Mouse (Mus musculus) adrenal gland, postnatal 10 days (tissue): ENCODE measurements around the gene Atp13a3. TPM values are rescaled to one million over a fixed set of nuclear protein-coding genes. Genes with fewer than 3 reads are reported as not detected.
"Not testable (repeated sequence)": the region's sequence is repeated elsewhere in the genome, so short reads cannot be mapped to it uniquely, and the experiment has no call there.

Experiments
- DNase-seq: peaks from one replicate; pipeline ENCODE4 v3.0.0; 2021; ENCODE audit warnings: mixed read lengths
- total RNA-seq, 2 experiments: library from RNA; stranded (reverse); gene quantifications; 2 replicates each; pipeline ENCODE4 v1.2.3; 2021

Gene Atp13a3
- total RNA-seq, 2 experiments from 2014 or later = 85.2 to 92.0 TPM

DNA sequence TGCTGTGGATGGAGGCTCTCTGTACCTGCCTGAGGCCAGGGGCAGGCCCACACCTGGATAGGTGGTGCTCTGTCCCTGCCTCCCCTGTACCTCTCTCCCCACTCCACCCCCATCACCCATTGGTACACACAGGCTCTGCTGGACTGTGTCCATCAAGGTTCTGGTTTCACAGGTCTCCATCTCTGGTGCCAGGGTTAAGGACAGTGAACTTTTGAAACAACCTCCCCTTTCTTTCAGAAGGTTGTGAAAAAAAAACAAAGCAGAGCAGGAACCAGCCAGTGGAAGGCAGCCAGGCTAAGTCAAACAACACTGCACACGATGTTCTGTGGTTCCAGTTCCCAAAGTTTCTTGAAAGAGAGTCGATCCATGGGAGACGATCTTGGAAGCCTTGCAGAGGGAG lies 6.9 kb upstream of the Atp13a3 start:
- no peak for DNase-seq

GRCm38 (mm10) chr16:30410914-30411313 lies 5.1 kb upstream of the Atp13a3 start:
- no peak for DNase-seq

GRCm38 (mm10) chr16:30407513-30407912 lies 1.7 kb upstream of the Atp13a3 start:
- no peak for DNase-seq

DNA sequence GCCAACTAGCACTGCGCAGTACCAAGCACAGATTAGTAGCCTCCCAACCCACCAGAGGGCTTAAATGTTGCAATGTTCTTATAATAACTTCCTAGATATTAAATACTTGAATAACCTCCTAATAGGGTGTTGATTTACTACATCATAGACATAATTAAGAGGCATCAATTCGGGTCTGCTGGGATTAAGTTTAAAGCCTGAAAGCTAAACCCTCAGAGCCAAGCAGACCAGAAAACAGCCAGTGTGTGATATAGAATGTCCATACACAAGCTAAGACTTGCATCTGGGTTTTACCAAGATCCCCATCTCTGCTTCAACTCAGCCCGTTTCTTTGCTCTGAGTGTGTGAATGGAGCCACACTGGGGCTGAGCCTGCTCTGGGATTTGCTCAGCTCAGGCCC lies 2.2 kb downstream of the Atp13a3 start:
- DNase-seq = no peak

- peak; percentile 63 for DNase-seq
These were observed 8.4 kb downstream of the Atp13a3 start for GRCm38 (mm10) chr16:30397127-30398057.

DNA sequence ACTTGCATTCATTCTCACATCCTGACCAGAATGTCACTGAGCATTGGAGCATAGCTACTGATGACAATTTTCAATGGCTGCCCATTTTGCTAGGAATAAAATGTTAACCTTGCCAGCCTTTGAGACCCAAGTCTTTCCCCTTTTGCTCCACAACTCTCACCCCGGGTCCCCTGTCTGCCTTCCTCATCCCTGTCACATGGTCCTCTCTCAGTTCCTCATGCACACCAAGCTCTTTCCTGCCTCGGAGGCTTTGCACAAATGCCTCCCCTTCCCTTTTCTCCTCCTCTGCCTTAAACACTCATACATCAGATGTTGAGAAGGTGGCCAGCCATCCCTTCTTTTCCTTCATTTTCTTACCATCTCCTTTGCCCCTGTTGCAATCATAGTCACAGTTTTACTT lies 10.6 kb downstream of the Atp13a3 start:
- DNase-seq = no peak

DNA sequence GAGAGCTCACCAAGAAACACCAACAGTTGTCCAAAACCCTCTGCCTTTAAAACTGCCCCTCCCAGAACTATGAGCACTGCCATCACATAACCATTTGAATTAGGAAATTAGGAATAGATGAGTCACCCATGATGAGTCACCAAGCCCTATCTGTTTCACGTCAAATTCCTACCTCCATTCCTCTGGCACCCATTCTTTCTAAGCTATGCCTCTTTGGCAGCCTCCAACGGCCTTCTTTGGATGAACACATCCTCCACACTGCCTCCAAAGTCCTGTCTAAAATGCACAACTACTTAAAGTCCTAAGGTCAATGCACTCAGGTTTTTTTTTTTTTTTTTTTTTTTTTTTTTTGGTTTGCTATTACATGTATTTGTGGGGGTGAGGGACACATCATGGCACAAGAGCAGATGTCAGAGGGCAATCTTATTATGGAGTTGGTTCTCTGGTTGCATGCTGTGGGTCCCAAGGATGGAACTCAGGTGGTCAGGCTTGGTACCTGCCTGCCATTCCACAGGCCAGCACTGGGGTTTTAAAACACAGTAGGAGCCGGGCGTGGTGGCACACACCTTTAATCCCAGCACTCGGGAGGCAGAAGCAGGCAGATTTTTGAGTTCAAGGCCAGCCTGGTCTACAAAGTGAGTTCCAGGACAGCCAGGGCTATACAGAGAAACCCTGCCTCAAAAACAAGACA lies 15.0 kb downstream of the Atp13a3 start:
- peak; percentile 13 for DNase-seq

- DNase-seq = no peak
These were observed 15.7 kb downstream of the Atp13a3 start for GRCm38 (mm10) chr16:30389831-30390649.

DNA sequence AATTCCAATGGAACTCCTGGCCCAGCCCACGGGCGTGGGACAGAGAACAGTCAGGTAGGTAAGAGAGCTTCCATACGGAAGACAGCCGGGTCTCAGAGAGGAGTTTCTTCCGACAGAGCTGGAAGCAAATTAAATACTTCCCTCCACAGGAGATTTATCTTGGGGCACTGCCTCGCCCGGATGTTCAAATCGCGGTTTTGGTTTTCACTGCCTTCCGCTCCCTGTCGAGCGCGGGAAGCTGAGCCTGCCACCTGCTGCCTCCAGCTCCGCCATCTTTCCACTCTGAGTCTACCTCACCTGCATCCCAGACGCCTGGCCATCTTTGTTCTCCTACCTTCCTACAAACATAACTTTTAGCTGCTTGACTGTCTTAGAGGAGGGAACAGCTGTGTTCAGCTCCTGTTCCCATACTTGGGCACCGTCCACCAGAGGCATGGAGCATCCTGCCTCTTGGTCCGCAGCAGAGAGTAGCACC lies 16.5 kb downstream of the Atp13a3 start:
- peak; percentile 37 for DNase-seq

DNA sequence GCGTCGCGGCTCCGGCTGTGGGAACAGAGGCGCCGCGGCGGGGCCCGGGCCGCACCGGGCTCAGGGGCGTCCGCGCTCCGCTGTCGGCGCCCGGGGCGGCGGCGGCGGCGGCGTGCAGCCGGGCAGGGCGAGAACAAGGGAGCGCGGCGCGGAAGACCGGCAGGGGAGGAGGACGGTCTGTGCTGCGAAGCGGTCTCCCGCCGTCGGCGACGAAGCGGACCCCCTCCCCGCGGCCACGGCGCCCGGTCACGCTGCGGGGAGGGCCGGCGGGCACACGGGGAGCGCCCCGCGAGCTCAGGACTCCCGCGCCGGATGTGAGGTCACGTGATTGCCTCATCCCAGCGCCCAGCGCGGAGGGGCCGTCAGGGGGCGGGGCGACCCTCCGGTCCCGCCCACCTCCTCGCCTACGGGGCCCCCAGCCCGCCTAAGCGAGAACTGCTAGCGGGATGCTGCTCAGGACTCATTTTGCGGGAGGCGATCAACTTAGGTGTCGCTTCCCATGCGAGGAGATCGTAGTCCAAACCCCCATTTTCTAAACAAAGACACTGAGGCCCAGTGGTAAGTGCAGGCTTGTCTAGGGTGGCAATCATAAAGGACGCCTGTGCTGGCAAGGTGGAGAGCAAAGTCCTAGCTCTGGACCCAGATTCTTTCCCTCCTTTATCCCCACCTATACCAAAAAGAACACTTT lies 17.1 kb downstream of the Atp13a3 start:
- DNase-seq = peak; percentile 95

DNA sequence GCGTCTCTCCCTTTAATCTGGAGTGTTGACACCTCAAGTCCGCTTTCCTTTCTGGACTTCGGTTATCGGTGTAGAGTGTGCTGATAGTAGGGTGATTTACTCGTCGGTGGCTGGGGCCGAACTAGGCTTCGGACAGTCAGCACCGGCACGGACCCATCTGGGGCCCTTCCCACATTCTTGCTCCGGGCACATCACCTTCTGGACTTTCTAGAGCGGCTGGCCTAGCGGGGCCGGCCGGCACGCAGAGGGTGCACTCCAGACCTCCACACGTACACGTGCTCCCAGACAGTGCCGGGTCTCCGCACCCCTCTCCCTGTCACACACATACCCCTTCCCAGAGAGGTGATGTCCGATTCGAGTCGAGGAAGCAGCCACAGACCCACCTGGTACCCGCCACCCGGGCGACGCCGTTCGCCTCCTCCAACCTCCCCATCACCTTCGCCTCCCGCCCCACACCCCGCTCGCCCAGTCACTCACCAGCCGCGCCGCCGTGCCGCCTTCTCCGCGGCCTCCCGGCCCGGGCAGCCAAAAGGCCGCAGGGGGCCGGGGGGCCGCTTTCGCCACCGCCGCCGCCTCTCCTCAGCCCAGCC lies 17.8 kb downstream of the Atp13a3 start:
- DNase-seq = peak; percentile 46

DNA sequence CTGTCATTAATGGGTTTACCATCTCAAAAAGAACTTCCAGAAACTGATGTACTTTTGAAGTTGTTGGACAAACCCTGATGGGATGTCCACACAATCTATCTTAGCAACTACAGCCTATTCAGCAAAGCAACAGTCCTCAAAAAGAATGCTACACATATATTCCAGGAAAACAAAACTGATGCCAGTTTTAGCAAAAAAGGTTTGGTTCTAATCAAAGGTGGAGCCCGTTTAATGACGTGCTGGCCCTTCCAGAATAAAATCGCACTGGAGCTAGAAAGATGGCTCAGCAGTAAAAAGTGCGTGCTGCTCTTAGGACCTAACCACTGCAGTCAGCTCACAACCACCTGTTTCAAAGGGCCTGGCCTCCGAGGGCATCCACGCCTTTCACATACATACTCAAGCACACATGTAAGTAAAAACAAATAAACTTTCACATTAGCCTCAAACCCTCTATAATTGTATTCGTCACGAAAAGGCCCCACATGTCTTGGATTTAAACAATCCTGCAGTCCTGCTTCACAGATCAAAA lies 18.8 kb downstream of the Atp13a3 start:
- DNase-seq = no peak

DNA sequence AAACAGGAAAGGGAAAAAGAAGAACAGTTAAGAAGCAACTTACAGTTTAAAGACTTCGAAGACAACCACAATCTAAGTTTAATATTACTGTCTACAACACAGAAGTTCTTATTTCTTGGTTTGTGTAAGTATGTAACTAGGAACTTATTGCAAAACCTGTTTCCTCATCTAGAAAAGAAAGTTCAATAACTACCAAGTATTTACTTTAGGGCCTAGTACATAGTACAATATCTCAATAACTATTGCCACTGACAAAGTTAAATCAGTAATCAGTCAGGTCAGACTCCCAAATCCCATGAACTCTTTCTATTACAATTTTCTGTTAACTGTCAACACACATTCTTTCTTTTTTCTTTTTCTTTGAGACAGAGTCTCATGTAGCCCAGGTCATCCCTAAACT lies 20.2 kb downstream of the Atp13a3 start:
- no peak for DNase-seq

DNA sequence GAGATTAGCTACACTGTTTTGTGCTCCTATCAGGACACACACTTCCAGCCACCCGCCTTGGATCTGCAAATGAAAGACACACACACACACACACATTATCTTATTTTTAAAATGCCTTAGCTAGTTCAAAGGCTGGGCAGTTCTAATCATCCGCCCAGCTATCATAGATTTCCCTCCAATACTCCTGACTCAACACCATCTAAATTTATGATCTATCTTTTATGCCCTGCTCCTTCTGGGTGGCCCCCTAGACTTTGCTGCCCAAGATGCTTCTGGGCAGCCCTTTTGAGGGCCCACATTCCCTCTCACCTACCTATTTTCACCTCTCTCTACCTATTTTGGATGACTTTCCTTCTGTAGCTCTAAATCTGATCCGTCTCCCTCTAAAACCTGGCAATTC lies 29.5 kb downstream of the Atp13a3 start:
- DNase-seq = no peak

- no peak for DNase-seq
These were observed 30.8 kb downstream of the Atp13a3 start for GRCm38 (mm10) chr16:30374927-30375326.

GRCm38 (mm10) chr16:30374266-30374665 lies 31.5 kb downstream of the Atp13a3 start:
- DNase-seq = peak; percentile 60

DNA sequence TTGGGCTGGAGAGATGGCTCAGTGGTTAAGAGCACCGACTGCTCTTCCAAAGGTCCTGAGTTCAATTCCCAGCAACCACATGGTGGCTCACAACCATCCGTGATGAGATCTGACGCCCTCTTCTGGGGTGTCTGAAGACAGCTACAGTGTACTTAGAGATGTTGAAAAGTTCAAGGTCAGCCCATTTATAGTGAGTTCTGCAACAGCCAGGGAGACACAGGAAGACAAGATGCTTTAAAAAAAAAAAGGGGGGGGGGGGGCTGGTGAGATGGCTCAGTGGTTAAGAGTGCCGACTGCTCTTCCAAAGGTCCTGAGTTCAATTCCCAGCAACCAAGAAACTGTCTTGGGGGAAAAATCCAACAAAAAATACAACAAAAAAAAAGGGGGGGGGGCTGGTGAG lies 32.5 kb downstream of the Atp13a3 start:
- DNase-seq = not testable (repeated sequence)

- no peak for DNase-seq
These were observed 38.4 kb downstream of the Atp13a3 start for GRCm38 (mm10) chr16:30367395-30367794.

GRCm38 (mm10) chr16:30364604-30365003 lies 41.2 kb downstream of the Atp13a3 start:
- DNase-seq = no peak

GRCm38 (mm10) chr16:30362528-30362927 lies 43.2 kb downstream of the Atp13a3 start:
- no peak for DNase-seq

DNA sequence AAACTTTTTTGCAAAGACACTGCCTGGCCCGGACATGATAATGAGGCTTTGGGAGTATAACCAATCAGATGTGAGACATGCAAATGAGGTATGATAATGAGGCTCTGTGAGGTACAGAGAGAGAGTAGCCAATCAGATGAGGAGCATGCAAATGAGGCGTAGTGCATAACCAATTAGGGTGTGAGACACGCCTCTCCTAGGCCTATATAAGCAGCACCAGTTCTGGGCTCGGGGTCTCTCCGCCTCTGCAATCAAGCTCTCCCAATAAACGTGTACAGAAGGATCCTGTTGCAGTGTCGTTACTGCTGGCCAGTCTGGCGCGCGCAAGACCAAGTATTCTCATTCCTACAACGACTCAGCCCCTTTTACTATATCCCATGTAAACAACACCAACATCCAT lies 52.3 kb downstream of the Atp13a3 start:
- not testable (repeated sequence) for DNase-seq
